Mouse (Mus musculus) heart, postnatal 0 days (tissue): ENCODE data around the gene Shc3.

Experiments
- CTCF ChIP-seq: IDR thresholded peaks from 2 replicates; pipeline ENCODE4 v1.5.1; 2016; ENCODE audit warnings: antibody characterized with exemption, control low read depth, low read depth
- EP300 ChIP-seq: IDR thresholded peaks from 2 replicates; pipeline ENCODE4 v1.6.1; 2016; ENCODE audit warnings: antibody characterized with exemption, low read depth

- TF ChIP-seq CTCF (no peak), EP300 (no peak)
These were observed 164.7 kb downstream of the Shc3 start for GRCm38 (mm10) chr13:51404566-51404965.
